Mouse (Mus musculus): ENCODE data around the gene Gsk3a. TPM values are rescaled to one million over a fixed set of nuclear protein-coding genes. Genes with fewer than 3 reads are reported as not detected.
A peak's percentile ranks its signal among the peaks of the same experiment; 100 is the strongest.

Gene Gsk3a
- polyA plus RNA-seq, 2 experiments, result 8.4 to 48.6 TPM

DNA sequence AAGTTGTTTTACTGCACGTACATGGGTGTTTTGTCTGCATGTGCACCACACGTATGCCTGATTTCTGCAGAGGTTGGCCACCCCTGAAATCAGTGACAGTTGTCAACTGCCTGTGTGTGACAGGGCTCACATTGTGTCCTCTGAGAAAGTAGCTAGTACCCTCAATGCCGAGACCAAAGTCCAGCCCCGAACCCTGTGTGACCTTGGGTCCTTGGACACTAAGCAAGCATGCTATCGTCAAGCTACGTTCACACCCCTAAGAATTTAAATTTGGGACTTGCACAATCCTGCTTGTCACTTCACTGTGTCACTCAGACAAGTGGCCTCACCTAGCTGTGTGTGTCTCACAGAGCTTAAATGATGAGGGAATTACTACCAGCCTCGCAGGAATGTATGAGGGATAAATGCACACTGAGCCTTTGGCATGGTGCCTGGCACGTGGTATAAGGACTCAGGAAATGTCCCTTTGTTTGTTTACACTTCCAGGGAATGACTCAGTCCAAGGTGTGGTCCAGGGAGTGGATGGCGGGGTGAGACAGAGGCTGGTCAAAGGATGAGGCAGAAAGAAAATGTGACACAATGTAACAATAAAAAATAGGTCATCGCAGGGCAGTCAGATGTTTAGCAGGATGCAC lies 40.1 kb downstream of the Gsk3a start:
- ATAC-seq (ENCODE audit: insufficient read depth) (no peak), DNase-seq (ENCODE audit: low read depth in 3 of 3, low spot score in 3 of 3) (no peak)
- Histone ChIP-seq H3K36me3 (replicated peaks; ENCODE audit: control insufficient read depth, insufficient read depth, low read depth) (peaks cover 4% of the 10 kb centered on the region), H3K9ac (replicated peaks) (no peak overlapping the region), H3K4me3 (ENCODE audit: insufficient read depth in 1 of 2, low read depth in 2 of 2, low read length in 2 of 2) (no peak overlapping the region), H3K9me3 (ENCODE audit: control insufficient read depth, low read length) (no peaks in the 10 kb centered on the region), H3K4me1 (replicated peaks; ENCODE audit: control insufficient read depth in 2 of 2, insufficient read depth in 2 of 2, low read length in 1 of 2) (peaks cover 34 to 37% of the 10 kb centered on the region in 2 experiments), H3K27me3 (ENCODE audit: control insufficient read depth, insufficient read depth, low read length) (no peaks in the 10 kb centered on the region), H3K4me2 (ENCODE audit: low read depth) (no peak overlapping the region), H3K27ac (no peak overlapping the region)
- TF ChIP-seq EP300 (IDR thresholded peaks at IDR 0.05; ENCODE audit: low read depth) (no peak), CTCF (IDR thresholded peaks at IDR 0.05; ENCODE audit: low read depth) (no peak)
- WGBS (ENCODE audit: insufficient replicate concordance), result 63% methylated on average over 10 of the region's 10 CpGs

DNA sequence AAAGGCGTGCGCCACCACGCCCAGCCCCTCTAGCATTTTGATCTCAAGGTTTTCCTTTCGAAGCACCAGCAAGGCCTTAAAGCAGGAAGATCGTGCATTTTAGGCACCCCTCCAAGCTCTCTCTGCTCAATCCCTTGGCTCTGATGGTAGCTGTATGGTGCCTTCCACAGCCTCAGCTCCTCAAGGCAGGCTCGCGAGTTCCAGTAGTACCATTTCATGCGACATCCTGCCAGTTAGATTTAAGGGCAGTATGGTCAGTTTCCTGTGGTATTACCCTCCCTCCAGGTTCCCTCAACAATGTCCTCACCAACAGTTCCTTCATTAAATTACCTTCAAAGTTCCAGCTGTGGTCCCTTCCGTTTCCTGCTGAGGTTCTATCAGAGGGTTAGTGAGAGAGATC lies 41.5 kb downstream of the Gsk3a start:
- WGBS (ENCODE audit: insufficient replicate concordance), result 53% methylated on average over 9 of the region's 9 CpGs
- ATAC-seq (ENCODE audit: insufficient read depth) (no peak), DNase-seq (ENCODE audit: low read depth in 3 of 3, low spot score in 3 of 3) (no peak)
- peaks cover 34 to 37% of the 10 kb centered on the region in 2 experiments for H3K4me1 ChIP-seq (replicated peaks; ENCODE audit: control insufficient read depth in 2 of 2, insufficient read depth in 2 of 2, low read length in 1 of 2)
- H3K4me3 ChIP-seq (ENCODE audit: insufficient read depth in 1 of 2, low read depth in 2 of 2, low read length in 2 of 2), result no peak overlapping the region
- TF ChIP-seq CTCF (IDR thresholded peaks at IDR 0.05; ENCODE audit: low read depth) (no peak), EP300 (IDR thresholded peaks at IDR 0.05; ENCODE audit: low read depth) (no peak)
- H3K9ac ChIP-seq (replicated peaks), result no peak overlapping the region
- H3K4me2 ChIP-seq (ENCODE audit: low read depth), result no peak overlapping the region
- no peaks in the 10 kb centered on the region for H3K9me3 ChIP-seq (ENCODE audit: control insufficient read depth, low read length)
- no peaks in the 10 kb centered on the region; the same call in 1 of the 2 replicates for H3K36me3 ChIP-seq (replicated peaks; ENCODE audit: control insufficient read depth, insufficient read depth, low read depth)
- peak overlapping the region; percentile 69 for H3K27ac ChIP-seq
- no peaks in the 10 kb centered on the region for H3K27me3 ChIP-seq (ENCODE audit: control insufficient read depth, insufficient read depth, low read length)

DNA sequence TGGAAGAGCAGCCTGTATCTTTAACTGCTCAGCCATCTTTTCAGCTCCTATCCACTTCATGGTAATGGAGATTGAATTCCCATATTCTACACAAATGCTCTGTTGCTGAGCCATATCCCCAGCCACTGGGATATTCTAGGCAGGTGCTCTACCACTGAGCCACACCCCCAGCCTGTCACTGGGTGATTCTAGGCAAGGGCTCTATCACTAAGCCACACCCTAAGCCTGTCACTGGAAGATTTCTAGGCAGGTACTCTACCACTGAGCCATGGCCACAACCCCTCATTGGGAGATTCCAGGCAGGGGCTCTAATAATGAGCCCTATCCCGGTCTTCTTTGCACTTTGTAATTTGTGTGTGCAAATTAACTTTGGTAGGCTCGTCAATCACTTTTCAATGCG lies 42.5 kb downstream of the Gsk3a start:
- Histone ChIP-seq H3K9me3 (ENCODE audit: control insufficient read depth, low read length) (no peaks in the 10 kb centered on the region), H3K4me3 (ENCODE audit: insufficient read depth in 1 of 2, low read depth in 2 of 2, low read length in 2 of 2) (no peak overlapping the region), H3K4me1 (replicated peaks; ENCODE audit: control insufficient read depth in 2 of 2, insufficient read depth in 2 of 2, low read length in 1 of 2) (peaks cover 34 to 37% of the 10 kb centered on the region in 2 experiments), H3K36me3 (replicated peaks; ENCODE audit: control insufficient read depth, insufficient read depth, low read depth) (no peaks in the 10 kb centered on the region), H3K27ac (peak overlapping the region; percentile 69), H3K4me2 (ENCODE audit: low read depth) (peak overlapping the region; percentile 48), H3K9ac (replicated peaks) (no peak overlapping the region; the same call in 1 of the 2 replicates), H3K27me3 (ENCODE audit: control insufficient read depth, insufficient read depth, low read length) (no peaks in the 10 kb centered on the region)
- WGBS (ENCODE audit: insufficient replicate concordance), result 81% methylated on average over 3 of the region's 3 CpGs
- no peak for TF ChIP-seq CTCF (IDR thresholded peaks at IDR 0.05; ENCODE audit: low read depth)
- peak; percentile 78 for TF ChIP-seq EP300 (IDR thresholded peaks at IDR 0.05; ENCODE audit: low read depth)
- peak; percentile 59 to 72 (median 64) for DNase-seq (ENCODE audit: low read depth in 3 of 3, low spot score in 3 of 3)
- peak; percentile 97 for ATAC-seq (ENCODE audit: insufficient read depth)

DNA sequence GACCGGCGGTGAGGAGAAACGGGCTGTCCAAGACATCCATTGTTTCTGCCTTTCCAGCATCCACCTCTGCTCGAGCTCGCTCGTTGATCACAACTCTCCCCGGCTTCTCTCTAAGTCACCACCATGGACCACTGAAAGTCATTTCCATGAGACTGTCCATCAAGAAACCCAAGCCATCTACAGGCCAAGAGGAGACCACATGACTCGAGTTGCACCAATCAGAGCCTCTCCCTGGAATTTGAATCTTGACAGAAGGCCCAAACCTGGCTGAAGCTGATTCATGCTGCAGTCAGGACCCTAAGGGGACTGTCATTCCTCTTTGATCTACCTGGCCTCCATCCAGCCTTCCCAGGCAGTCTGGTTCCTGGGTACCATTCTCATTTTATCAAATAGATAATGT lies 45.5 kb downstream of the Gsk3a start:
- no peak overlapping the region for H3K9ac ChIP-seq (replicated peaks)
- H3K4me2 ChIP-seq (ENCODE audit: low read depth), result no peak overlapping the region
- no peaks in the 10 kb centered on the region for H3K36me3 ChIP-seq (replicated peaks; ENCODE audit: control insufficient read depth, insufficient read depth, low read depth)
- TF ChIP-seq EP300 (IDR thresholded peaks at IDR 0.05; ENCODE audit: low read depth) (no peak), CTCF (IDR thresholded peaks at IDR 0.05; ENCODE audit: low read depth) (no peak)
- 72% methylated on average over 8 of the region's 8 CpGs for WGBS (ENCODE audit: insufficient replicate concordance)
- ATAC-seq (ENCODE audit: insufficient read depth) (no peak), DNase-seq (ENCODE audit: low read depth in 3 of 3, low spot score in 3 of 3) (no peak)
- H3K27ac ChIP-seq, result no peak overlapping the region
- H3K27me3 ChIP-seq (ENCODE audit: control insufficient read depth, insufficient read depth, low read length), result no peaks in the 10 kb centered on the region
- peaks cover 28% of the 10 kb centered on the region in 2 experiments for H3K4me1 ChIP-seq (replicated peaks; ENCODE audit: control insufficient read depth in 2 of 2, insufficient read depth in 2 of 2, low read length in 1 of 2)
- H3K9me3 ChIP-seq (ENCODE audit: control insufficient read depth, low read length), result no peaks in the 10 kb centered on the region
- no peak overlapping the region for H3K4me3 ChIP-seq (ENCODE audit: insufficient read depth in 1 of 2, low read depth in 2 of 2, low read length in 2 of 2)

DNA sequence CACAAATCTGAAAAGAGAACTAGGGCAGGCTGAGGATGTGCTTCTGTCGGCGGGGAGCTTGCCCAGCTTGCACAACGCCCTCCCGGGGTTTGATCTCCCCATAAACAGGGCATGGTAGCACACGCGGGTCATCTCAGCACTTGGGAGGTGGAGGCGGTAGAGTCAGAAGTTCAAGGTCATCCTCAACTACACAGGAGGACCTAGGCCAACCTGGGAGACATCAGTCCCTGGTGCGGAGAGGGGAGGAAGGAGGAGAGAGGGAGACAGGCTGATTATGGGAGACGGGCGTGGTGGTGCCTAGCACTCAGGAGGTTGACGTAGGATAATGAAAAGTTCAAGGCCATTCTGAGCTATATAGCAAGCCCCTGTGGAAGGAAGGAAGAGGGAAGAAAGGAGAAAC lies 46.8 kb downstream of the Gsk3a start:
- DNase-seq (ENCODE audit: low read depth in 3 of 3, low spot score in 3 of 3), result no peak
- peaks cover 18% of the 10 kb centered on the region in 2 experiments for H3K4me1 ChIP-seq (replicated peaks; ENCODE audit: control insufficient read depth in 2 of 2, insufficient read depth in 2 of 2, low read length in 1 of 2)
- TF ChIP-seq CTCF (IDR thresholded peaks at IDR 0.05; ENCODE audit: low read depth) (no peak), EP300 (IDR thresholded peaks at IDR 0.05; ENCODE audit: low read depth) (no peak)
- no peaks in the 10 kb centered on the region for H3K27me3 ChIP-seq (ENCODE audit: control insufficient read depth, insufficient read depth, low read length)
- no peaks in the 10 kb centered on the region for H3K36me3 ChIP-seq (replicated peaks; ENCODE audit: control insufficient read depth, insufficient read depth, low read depth)
- ATAC-seq (ENCODE audit: insufficient read depth), result no peak
- no peak overlapping the region for H3K9ac ChIP-seq (replicated peaks)
- no peak overlapping the region for H3K27ac ChIP-seq
- H3K4me2 ChIP-seq (ENCODE audit: low read depth), result no peak overlapping the region
- WGBS (ENCODE audit: insufficient replicate concordance), result 76% methylated on average over 11 of the region's 11 CpGs
- H3K4me3 ChIP-seq (ENCODE audit: insufficient read depth in 1 of 2, low read depth in 2 of 2, low read length in 2 of 2), result no peak overlapping the region
- H3K9me3 ChIP-seq (ENCODE audit: control insufficient read depth, low read length), result no peaks in the 10 kb centered on the region

Data from liver, embryonic 14.5 days (tissue).